Mouse (Mus musculus) lung, postnatal 0 days (tissue): ENCODE measurements at regions not wholly inside any gene's neighbourhood (a gene's known extent, or its start where the extent isn't known, plus 50 kb on each side); places are given as distances from the start of the nearest gene placed in this dataset.

Source experiments
- ATAC-seq: fragments of 200-750 bp; cut with Nextera tagmentation; 2 replicates; pipeline ENCODE4 v1.8.0; 2017; ENCODE audit warnings: moderate library complexity
- DNase-seq: peaks from one replicate; pipeline ENCODE4 v3.0.0-alpha.2; 2016; ENCODE audit warnings: low spot score
- H3K27ac ChIP-seq: fragments of 300-500 bp; sonication (generic); 2 replicates; pipeline ENCODE4 v1.5.1; 2014; ENCODE audit warnings: antibody characterized with exemption, mild to moderate bottlenecking, low read length, mixed read lengths
- H3K27me3 ChIP-seq: fragments of 300-500 bp; sonication (generic); replicated peaks from 2 replicates; pipeline ENCODE4 v1.6.1; 2014; ENCODE audit warnings: low read length, mixed read lengths; ENCODE audit not compliant: insufficient read depth
- H3K36me3 ChIP-seq: fragments of 300-500 bp; sonication (generic); 2 replicates; pipeline ENCODE4 v1.6.1; 2014; ENCODE audit warnings: low read length, mixed read lengths; ENCODE audit not compliant: insufficient read depth
- H3K4me1 ChIP-seq: fragments of 300-500 bp; sonication (generic); 2 replicates; pipeline ENCODE4 v1.6.1; 2014; ENCODE audit warnings: antibody characterized with exemption, low read depth, low read length, mixed read lengths; ENCODE audit not compliant: insufficient read depth
- H3K4me2 ChIP-seq: fragments of 300-500 bp; sonication (generic); replicated peaks from 2 replicates; pipeline ENCODE4 v1.6.1; 2014; ENCODE audit warnings: low read depth, mild to moderate bottlenecking, low read length, moderate library complexity, mixed read lengths
- H3K4me3 ChIP-seq: fragments of 300-500 bp; sonication (generic); 2 replicates; pipeline ENCODE4 v1.5.1; 2014; ENCODE audit warnings: low read depth, low read length
- H3K9ac ChIP-seq: fragments of 300-500 bp; sonication (generic); replicated peaks from 2 replicates; pipeline ENCODE4 v1.6.1; 2014; ENCODE audit warnings: low read depth, mild to moderate bottlenecking
- H3K9me3 ChIP-seq: fragments of 300-500 bp; sonication (generic); 2 replicates; pipeline ENCODE4 v1.6.1; 2016; ENCODE audit warnings: low read length, mixed read lengths
- CTCF ChIP-seq: IDR thresholded peaks from 2 replicates; pipeline ENCODE4 v1.5.1; 2016; ENCODE audit warnings: antibody characterized with exemption, mild to moderate bottlenecking
- EP300 ChIP-seq: IDR thresholded peaks from 2 replicates; pipeline ENCODE4 v1.6.1; 2016; ENCODE audit warnings: antibody characterized with exemption, mild to moderate bottlenecking, control low read depth
- WGBS: fragments of 180-500 bp; shearing (Covaris S2); extraction: QIAGEN DNeasy Blood & Tissue Kit; methylation state at CpG from one replicate; pipeline ENCODE4 v1.1.7; 2014; 5-methylcytosine and 5-hydroxymethylcytosine counted together

DNA sequence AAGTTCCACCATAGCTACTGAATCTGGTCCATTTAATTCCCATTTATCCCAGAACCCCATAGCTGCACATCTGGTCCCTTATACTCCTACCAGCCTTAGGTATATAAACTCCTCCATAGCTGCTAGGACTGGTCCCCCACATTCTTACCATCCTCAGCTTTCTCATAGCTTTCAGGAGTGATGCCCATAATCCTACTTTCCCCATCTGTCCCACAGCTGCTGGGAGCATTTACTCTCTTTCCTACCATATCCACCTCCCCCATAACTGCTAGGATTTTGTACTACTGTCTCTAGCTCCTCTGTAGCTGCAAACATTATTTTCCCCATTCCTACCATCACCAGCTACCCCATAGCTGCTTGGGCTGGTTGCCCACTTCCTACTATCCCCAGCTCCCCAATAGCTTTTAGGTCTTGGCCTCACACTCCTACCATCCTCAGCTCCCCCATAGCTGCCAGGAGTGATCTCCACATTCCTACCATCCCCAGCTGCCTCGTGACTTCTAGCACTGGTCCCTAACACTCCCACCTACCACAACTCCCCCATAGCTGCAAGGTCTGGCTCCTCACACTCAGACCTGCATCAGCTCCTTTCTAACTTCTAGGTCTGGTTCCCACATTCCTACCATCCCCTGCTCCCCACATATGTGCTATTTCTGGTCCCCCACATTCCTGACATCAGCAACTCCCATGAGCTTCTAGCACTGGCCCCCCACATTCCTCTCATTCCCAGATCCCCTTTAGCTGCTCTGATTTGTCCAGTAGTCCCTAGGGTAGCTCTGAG, 106.5 kb downstream of the Tmem121 start:
- no peak for ATAC-seq
- Histone ChIP-seq H3K9me3 (no peaks in the 10 kb centered on the region), H3K27ac (no peak overlapping the region), H3K9ac (no peak overlapping the region), H3K27me3 (no peaks in the 10 kb centered on the region), H3K4me2 (no peak overlapping the region), H3K36me3 (no peaks in the 10 kb centered on the region), H3K4me3 (no peak overlapping the region), H3K4me1 (no peaks in the 10 kb centered on the region)
- no peak for DNase-seq
- TF ChIP-seq EP300 (no peak), CTCF (no peak)
- 13% methylated on average over 1 of the region's 1 CpGs for WGBS

DNA sequence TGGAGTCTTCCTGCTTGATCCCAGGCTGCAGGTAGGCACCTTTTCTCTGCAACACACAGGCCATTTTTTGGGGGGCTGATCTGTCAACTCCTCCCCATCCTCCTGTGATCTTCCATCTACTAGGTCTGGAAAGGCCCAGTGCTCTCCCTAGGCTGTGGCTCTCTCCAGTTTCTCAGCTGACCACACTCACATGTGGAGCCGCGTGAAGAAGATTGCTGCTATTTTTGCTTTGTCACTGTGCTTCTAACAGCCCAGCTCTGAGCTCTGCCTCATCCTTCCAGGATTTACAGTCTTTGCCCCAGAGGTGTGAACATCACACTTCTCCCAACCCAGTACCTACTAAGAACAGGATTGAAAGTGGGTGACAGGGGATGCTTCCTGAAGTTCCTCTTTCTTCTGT, 110.2 kb downstream of the Tmem121 start:
- no peak overlapping the region for H3K9ac ChIP-seq
- TF ChIP-seq EP300, result no peak
- TF ChIP-seq CTCF, result no peak
- no peak for DNase-seq
- no peaks in the 10 kb centered on the region for H3K36me3 ChIP-seq
- no peak overlapping the region for H3K27ac ChIP-seq
- no peaks in the 10 kb centered on the region for H3K27me3 ChIP-seq
- no peaks in the 10 kb centered on the region for H3K9me3 ChIP-seq
- WGBS, result 79% methylated on average over 2 of the region's 2 CpGs
- no peak overlapping the region for H3K4me2 ChIP-seq
- no peak overlapping the region for H3K4me3 ChIP-seq
- no peaks in the 10 kb centered on the region for H3K4me1 ChIP-seq
- no peak for ATAC-seq

DNA sequence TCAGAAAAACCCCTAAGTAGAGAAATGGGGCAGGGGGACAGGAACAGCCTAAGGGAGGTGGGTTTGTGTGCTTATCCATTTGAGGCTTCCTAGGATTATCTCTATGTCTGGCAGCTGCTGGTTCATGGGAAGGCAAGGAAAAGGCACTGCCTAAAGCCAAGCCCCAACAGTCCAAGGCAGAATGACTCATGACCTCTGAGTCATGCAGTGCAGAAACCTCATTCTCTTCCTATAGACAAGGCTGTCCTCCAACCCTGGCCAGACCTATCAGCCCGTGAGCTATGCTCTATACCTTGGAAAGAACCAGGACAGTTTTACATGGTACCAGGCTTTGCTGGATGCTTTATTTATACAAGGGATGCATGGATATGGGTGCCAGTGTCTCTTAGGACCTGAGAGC, 120.2 kb downstream of the Tmem121 start:
- H3K36me3 ChIP-seq, result no peaks in the 10 kb centered on the region
- ATAC-seq (no peak), DNase-seq (no peak)
- H3K4me2 ChIP-seq, result no peak overlapping the region
- no peaks in the 10 kb centered on the region for H3K27me3 ChIP-seq
- H3K4me3 ChIP-seq, result no peak overlapping the region
- no peak for TF ChIP-seq CTCF
- no peak for TF ChIP-seq EP300
- no peak overlapping the region for H3K27ac ChIP-seq
- no peaks in the 10 kb centered on the region for H3K9me3 ChIP-seq
- no peaks in the 10 kb centered on the region for H3K4me1 ChIP-seq
- no peak overlapping the region for H3K9ac ChIP-seq
- WGBS, result 75% methylated on average over 1 of the region's 1 CpGs

DNA sequence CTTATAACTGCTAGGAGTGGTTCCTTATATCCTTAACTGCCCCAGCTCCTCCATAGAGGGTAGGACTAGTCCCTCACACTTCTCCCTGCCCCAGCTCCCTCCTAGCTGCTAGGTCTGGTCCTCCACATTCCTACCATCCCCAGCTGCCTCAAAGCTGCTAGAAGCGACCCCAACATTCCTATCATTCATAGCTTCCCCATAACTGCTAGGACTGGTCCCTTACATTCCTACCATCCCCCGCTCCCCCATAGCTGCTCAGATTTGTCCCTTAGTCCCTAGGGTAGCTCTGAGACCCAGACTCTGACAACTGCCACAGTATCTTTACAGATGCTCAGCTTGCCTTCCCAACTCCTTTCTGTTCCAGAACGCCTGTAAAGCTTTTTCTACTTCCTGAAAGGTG, 127.6 kb downstream of the Tmem121 start:
- 27% methylated on average over 3 of the region's 3 CpGs for WGBS
- ATAC-seq (no peak), DNase-seq (no peak)
- Histone ChIP-seq H3K36me3 (no peaks in the 10 kb centered on the region), H3K27ac (no peak overlapping the region), H3K27me3 (no peaks in the 10 kb centered on the region), H3K4me1 (no peaks in the 10 kb centered on the region), H3K4me2 (no peak overlapping the region), H3K9me3 (no peaks in the 10 kb centered on the region), H3K4me3 (no peak overlapping the region), H3K9ac (no peak overlapping the region)
- TF ChIP-seq CTCF (no peak), EP300 (no peak)

DNA sequence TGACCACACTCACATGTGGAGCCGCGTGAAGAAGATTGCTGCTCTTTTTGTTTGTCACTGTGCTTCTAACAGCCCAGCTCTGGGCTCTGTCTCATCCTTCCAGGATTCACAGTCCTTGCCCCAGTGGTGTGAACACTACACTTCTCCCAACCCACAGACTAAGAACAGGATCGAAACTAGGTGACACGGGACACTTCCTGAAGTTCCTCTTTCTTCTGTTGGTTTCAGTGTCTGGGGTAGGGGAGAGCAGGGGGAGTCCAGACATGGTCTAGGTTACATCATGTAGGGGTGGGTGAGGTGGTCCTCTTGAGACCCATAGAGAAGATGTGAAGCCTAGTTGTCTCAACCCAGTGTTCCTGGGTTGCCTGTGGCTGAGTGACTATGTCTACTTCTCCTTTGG, 128.9 kb downstream of the Tmem121 start:
- Histone ChIP-seq H3K27me3 (no peaks in the 10 kb centered on the region), H3K9ac (no peak overlapping the region), H3K9me3 (no peaks in the 10 kb centered on the region), H3K36me3 (no peaks in the 10 kb centered on the region), H3K4me2 (no peak overlapping the region), H3K27ac (no peak overlapping the region), H3K4me1 (no peaks in the 10 kb centered on the region), H3K4me3 (no peak overlapping the region)
- 86% methylated on average over 4 of the region's 4 CpGs for whole genome bisulfite sequencing
- DNase-seq (no peak), ATAC-seq (no peak)
- TF ChIP-seq EP300, result no peak

DNA sequence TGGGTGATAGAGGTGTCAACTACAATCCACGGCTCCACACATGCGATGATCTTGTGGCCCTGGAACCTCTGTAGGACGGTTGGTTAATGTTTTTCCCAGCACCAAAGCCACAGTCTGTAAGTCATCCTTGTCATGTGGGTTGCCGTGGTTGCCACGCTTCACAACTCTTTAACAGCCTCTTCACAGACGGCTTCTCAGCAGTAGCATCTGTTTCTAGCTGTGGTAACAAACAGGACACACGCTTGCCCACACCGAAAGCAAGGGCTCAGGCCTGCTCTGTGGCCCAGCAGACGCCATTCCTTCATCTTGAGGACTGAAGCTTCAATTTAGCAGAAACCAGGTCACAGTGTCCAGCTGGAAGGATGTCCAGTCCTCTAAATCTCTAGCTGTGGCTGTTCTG, 135.4 kb downstream of the Tmem121 start:
- Histone ChIP-seq H3K4me3 (no peak overlapping the region), H3K4me1 (no peaks in the 10 kb centered on the region), H3K4me2 (no peak overlapping the region), H3K9me3 (no peaks in the 10 kb centered on the region), H3K27ac (no peak overlapping the region), H3K27me3 (no peaks in the 10 kb centered on the region), H3K9ac (no peak overlapping the region), H3K36me3 (no peaks in the 10 kb centered on the region)
- 77% methylated on average over 9 of the region's 9 CpGs for WGBS
- no peak for TF ChIP-seq CTCF
- no peak for TF ChIP-seq EP300
- ATAC-seq, result no peak
- DNase-seq, result no peak

DNA sequence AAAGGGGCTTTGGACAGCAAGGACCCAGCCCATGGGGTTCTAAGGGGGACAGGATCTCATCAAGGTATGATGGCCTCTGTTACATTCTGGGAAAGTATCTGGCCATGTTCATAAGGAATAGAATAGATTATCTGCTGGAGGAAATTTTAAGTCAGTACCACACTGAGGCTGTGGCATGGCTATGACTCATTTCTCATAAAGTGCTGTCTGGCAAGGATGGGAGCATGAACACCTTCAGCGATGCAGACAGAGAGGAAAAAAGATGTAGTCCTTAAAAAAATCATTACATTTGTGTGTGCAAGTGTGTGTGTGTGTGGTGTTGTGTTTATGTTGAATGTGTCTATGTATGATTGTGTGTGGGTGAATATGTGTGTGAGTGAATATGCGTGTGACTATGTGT, 136.4 kb downstream of the Tmem121 start:
- 86% methylated on average over 2 of the region's 2 CpGs for WGBS
- H3K27ac ChIP-seq, result no peak overlapping the region
- no peak overlapping the region for H3K4me2 ChIP-seq
- TF ChIP-seq CTCF, result no peak
- TF ChIP-seq EP300, result no peak
- DNase-seq, result no peak
- H3K36me3 ChIP-seq, result no peaks in the 10 kb centered on the region
- H3K9me3 ChIP-seq, result no peaks in the 10 kb centered on the region
- no peak for ATAC-seq
- H3K27me3 ChIP-seq, result no peaks in the 10 kb centered on the region
- H3K4me1 ChIP-seq, result no peaks in the 10 kb centered on the region
- no peak overlapping the region for H3K9ac ChIP-seq
- no peak overlapping the region for H3K4me3 ChIP-seq
